Mouse (Mus musculus) olfactory bulb, adult 2 months (tissue): ENCODE measurements around the gene Brk1.

Experiments
- CTCF ChIP-seq: fragments of 200-500 bp; IDR thresholded peaks from 2 replicates; pipeline ENCODE4 v1.5.1; 2012; ENCODE audit warnings: low read depth, mild to moderate bottlenecking, low read length, moderate library complexity; ENCODE audit not compliant: insufficient read depth
- POLR2A ChIP-seq: fragments of 200-500 bp; IDR thresholded peaks from 2 replicates; pipeline ENCODE4 v1.6.1; 2012; ENCODE audit warnings: mild to moderate bottlenecking, low read depth, low read length, moderate library complexity; ENCODE audit not compliant: insufficient read depth

GRCm38 (mm10) chr6:113643021-113643420 is 38.4 kb downstream of the Brk1 start:
- no peak for TF ChIP-seq CTCF
- TF ChIP-seq POLR2A: no peak
